Mouse (Mus musculus): ENCODE data around the gene Klhl42.

The Klhl42 gene

DNA sequence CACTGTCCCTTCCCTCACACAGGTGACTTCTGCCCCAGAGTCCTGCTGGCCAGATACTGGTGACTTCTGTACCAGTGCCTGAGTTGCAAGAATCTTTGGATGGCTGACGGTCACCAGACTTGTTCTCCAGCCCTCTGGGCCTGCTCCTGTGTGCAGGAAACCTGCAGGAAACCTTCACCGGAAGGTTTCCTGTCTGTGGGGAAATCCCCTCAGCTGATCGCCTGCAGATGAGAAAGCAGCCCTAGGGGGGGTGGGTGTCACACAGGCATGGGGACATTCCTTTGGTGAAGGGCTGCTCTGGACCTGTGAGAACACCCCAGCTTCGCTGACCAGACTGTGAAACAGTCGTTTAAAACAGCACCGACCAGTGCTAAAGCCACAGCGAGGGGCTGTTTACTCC is 63.9 kb downstream of the Klhl42 start:
- DNase-seq = no peak

DNA sequence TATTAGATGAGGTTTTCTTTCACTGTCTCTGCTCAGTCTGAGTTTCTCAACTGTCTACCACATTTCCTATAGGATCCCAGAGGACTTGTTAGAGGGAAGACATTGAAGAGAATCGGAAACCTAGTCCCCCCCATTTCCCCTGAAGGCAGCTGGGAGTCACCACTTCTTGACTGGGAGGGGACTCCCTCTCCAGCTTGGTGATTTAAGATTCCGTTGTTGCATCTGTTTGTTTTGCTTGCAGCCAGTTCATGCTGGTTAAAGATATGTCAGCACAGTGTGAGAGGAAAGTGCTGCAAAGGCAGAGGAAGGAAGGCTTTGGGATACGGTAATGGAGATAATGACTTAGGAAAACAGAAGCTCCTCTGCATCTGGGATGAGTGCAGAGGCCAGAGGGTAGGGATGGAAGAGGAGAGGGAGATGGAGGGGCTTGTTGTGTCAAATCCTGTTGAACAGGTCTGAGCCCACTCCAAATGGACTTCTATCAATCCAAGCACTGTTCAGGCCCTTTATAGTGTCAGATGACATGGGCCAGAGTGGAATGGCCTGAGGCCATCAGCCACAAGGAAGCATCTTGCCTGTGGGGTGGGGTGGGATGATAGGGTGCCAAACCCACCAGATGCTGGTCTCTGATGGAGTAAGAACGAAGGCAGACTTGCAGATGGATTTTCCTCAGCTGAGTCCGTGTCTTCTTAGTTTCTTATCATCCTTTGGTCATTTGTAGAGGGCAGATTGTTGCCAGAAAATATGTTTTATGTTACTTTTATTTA is 70.8 kb downstream of the Klhl42 start:
- peak; percentile 50 for DNase-seq

Data from kidney, postnatal 10 days (tissue).